Comparison of ENCODE assay signal across 13 mouse cellular contexts in the genomic region with DNA sequence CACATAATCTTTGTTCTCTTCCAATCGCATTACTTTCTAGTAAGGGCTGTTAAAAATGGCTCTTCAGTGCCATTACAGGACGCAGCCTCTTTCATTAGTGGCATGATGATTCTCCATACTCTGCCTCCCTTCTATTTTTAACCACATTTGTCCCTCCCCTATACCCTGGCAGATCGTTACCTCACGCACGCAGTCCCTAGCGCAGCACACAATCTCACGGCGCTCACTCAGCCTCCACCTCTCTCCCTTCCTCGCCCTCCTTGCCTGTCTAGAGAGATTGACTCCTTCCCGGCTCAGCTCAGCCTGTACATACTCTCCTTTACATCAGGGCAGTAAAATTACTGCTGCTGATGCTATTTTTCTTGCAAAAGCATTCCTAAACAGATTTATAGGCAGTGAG. TPM values are rescaled to one million over a fixed set of nuclear protein-coding genes. Genes with fewer than 3 reads are reported as not detected.
DNase-seq lines count a peak whose midpoint lies in the region; ATAC-seq and TF ChIP-seq lines count a peak whose summit lies in the region.
"Had no signal": no experiment of that assay in that cellular context is flagged by ENCODE, and none has a peak within 500 bp of the region (broad histone marks: within the 10 kb centered on the region; RNA-seq: fewer than 3 reads in every experiment).

No protein-coding gene starts in this region.

- DNase-seq in embryo, embryonic 11 days, result peak; percentile 7
- no peak for DNase-seq in embryo, embryonic 10 days (ENCODE audit: low spot score)
- no peak for DNase-seq in layer of hippocampus, adult 2 months (ENCODE audit: low spot score in 2 of 2)
- DNase-seq in layer of hippocampus, adult 11-12 months (ENCODE audit: low spot score), result no peak
- no peak for DNase-seq in right cerebral cortex, postnatal 25 days
- no peak for DNase-seq in adrenal gland, postnatal 14 days
- DNase-seq: gastrocnemius, postnatal 10 days; kidney, postnatal 14 days; liver; lung, postnatal 36 days had no signal

- peak; percentile 90 for ATAC-seq in heart, embryonic 15.5 days (replicated peaks; ENCODE audit: insufficient number of reproducible peaks, insufficient read depth, low FRiP score, low read depth)
- peak; percentile 75; the same call in 1 of the 2 replicates for ATAC-seq in limb, embryonic 13.5 days (ENCODE audit: low FRiP score, low read depth)

- H3K4me2 ChIP-seq in heart, embryonic 15.5 days, result peak overlapping the region; percentile 55
- H3K4me2 ChIP-seq in limb, embryonic 13.5 days (replicated peaks), result peak overlapping the region; percentile 41

- H3K4me3 ChIP-seq in layer of hippocampus, adult 2 months, result no peak overlapping the region
- H3K4me3 ChIP-seq in heart, embryonic 15.5 days, result peak overlapping the region; percentile 7; the same call in 1 of the 2 replicates
- 0 out of 2 replicates have a peak overlapping the region, but pooled peaks have one; percentile 3 for H3K4me3 ChIP-seq in limb, embryonic 13.5 days
- H3K4me3 ChIP-seq: myocyte had no signal

- H3K9me3 ChIP-seq in heart, embryonic 15.5 days (replicated peaks), result no peaks in the 10 kb centered on the region
- no peaks in the 10 kb centered on the region for H3K9me3 ChIP-seq in limb, embryonic 13.5 days

- no peak for TF ChIP-seq CTCF in layer of hippocampus, adult 2 months (conservative IDR thresholded peaks at IDR 0.05)

- H3K9ac ChIP-seq in heart, embryonic 15.5 days, result no peak overlapping the region
- no peak overlapping the region for H3K9ac ChIP-seq in limb, embryonic 13.5 days

- peak overlapping the region; percentile 93 for H3K27ac ChIP-seq in layer of hippocampus, adult 2 months
- peak overlapping the region; percentile 84 for H3K27ac ChIP-seq in heart, embryonic 15.5 days
- peak overlapping the region; percentile 39; the same call in 1 of the 2 replicates for H3K27ac ChIP-seq in limb, embryonic 13.5 days

- peaks cover 57% of the 10 kb centered on the region for H3K36me3 ChIP-seq in heart, embryonic 15.5 days
- peaks cover 64% of the 10 kb centered on the region for H3K36me3 ChIP-seq in limb, embryonic 13.5 days

- peaks cover 14% of the 10 kb centered on the region for H3K4me1 ChIP-seq in heart, embryonic 15.5 days (replicated peaks)
- H3K4me1 ChIP-seq in limb, embryonic 13.5 days, result peaks cover 26% of the 10 kb centered on the region

- H3K27me3 ChIP-seq in heart, embryonic 15.5 days, result no peaks in the 10 kb centered on the region
- no peaks in the 10 kb centered on the region for H3K27me3 ChIP-seq in limb, embryonic 13.5 days

- WGBS in heart, embryonic 15.5 days, result 39% methylated on average over 10 of the region's 10 CpGs
- WGBS in limb, embryonic 13.5 days, result 27% methylated on average over 10 of the region's 10 CpGs

RNA-seq across cellular contexts. Expression of gene Cdc40, which starts 38.6 kb away (rescaled TPM):
- total RNA-seq in layer of hippocampus, adult 2 months (2021), result 10 to 100 TPM; 67.1 to 73.9 TPM
- polyA plus RNA-seq in heart, embryonic 15.5 days (2015; fragmentation: Nextera tagmentation; extraction: Ambion mirVana), result 22.0 and 25.0 TPM in 2 replicates
- 36.0 and 37.0 TPM in 2 replicates for polyA plus RNA-seq in limb, embryonic 13.5 days (2015; fragmentation: Nextera tagmentation; extraction: Ambion mirVana)
- total RNA-seq in adrenal gland, postnatal 14 days (2021), result 24.0 and 28.0 TPM in 2 replicates

RNA-seq across cellular contexts. Expression of gene Wasf1, which starts 38.7 kb away (rescaled TPM):
- total RNA-seq in layer of hippocampus, adult 2 months (2021), result 100 to 1,000 TPM; 412 to 418 TPM
- 9.6 and 10.5 TPM in 2 replicates for polyA plus RNA-seq in heart, embryonic 15.5 days (2015; fragmentation: Nextera tagmentation; extraction: Ambion mirVana)
- polyA plus RNA-seq in limb, embryonic 13.5 days (2015; fragmentation: Nextera tagmentation; extraction: Ambion mirVana), result 27.2 and 29.7 TPM in 2 replicates
- 5.6 and 6.9 TPM in 2 replicates for total RNA-seq in adrenal gland, postnatal 14 days (2021)

Comparison
In these comparisons a context has a peak if more than half of its experiments do, and no peak if none do; other contexts are left out.
1. H3K27ac ChIP-seq: peak in every context shown above with its lines; median percentile 93 in layer of hippocampus, adult 2 months; 84 in heart, embryonic 15.5 days; 39 in limb, embryonic 13.5 days.
2. RNA of gene Wasf1, which starts 38.7 kb away (total RNA-seq): 412 to 418 TPM in layer of hippocampus, adult 2 months; 5.6 to 6.9 TPM in adrenal gland, postnatal 14 days; every median in the first group is over 10 times any median in the second.